Mouse (Mus musculus) midbrain, embryonic 14.5 days (tissue): Measurements from ENCODE around the gene Hcn2. TPM values are rescaled to one million over a fixed set of nuclear protein-coding genes. Genes with fewer than 3 reads are reported as not detected.
A peak's percentile ranks its signal among the peaks of the same experiment; 100 is the strongest.

ENCODE experiments used
- ATAC-seq: fragments of 200-750 bp; cut with Nextera tagmentation; 2 replicates; pipeline ENCODE4 v1.8.0; 2017; ENCODE audit warnings: moderate number of reproducible peaks, moderate library complexity; ENCODE audit not compliant: low FRiP score, low TSS enrichment
- DNase-seq: peaks from one replicate; pipeline ENCODE4 v3.0.0-alpha.2; 2015
- H3K27ac ChIP-seq: fragments of 300-500 bp; sonication (generic); replicated peaks from 2 replicates; pipeline ENCODE4 v1.5.1; 2014; ENCODE audit warnings: mild to moderate bottlenecking, low read depth, low read length, moderate library complexity
- H3K27me3 ChIP-seq: fragments of 300-500 bp; sonication (generic); 2 replicates; pipeline ENCODE4 v1.6.1; 2014; ENCODE audit warnings: low read length, control low read depth, mixed read lengths; ENCODE audit not compliant: control insufficient read depth, insufficient read depth
- H3K36me3 ChIP-seq: fragments of 300-500 bp; sonication (generic); 2 replicates; pipeline ENCODE4 v1.6.1; 2014; ENCODE audit warnings: low read length, control low read depth; ENCODE audit not compliant: control insufficient read depth, insufficient read depth
- H3K4me1 ChIP-seq: fragments of 300-500 bp; sonication (generic); 2 replicates; pipeline ENCODE4 v1.6.1; 2014; ENCODE audit warnings: mild to moderate bottlenecking, antibody characterized with exemption, low read length, control low read depth; ENCODE audit not compliant: control insufficient read depth, insufficient read depth
- H3K4me2 ChIP-seq: fragments of 300-500 bp; sonication (generic); 2 replicates; pipeline ENCODE4 v1.6.1; 2014; ENCODE audit warnings: mild to moderate bottlenecking, low read length, moderate library complexity
- H3K4me3 ChIP-seq: fragments of 300-500 bp; sonication (generic); replicated peaks from 2 replicates; pipeline ENCODE4 v1.5.1; 2014; ENCODE audit warnings: low read depth, low read length
- H3K9ac ChIP-seq: fragments of 300-500 bp; sonication (generic); replicated peaks from 2 replicates; pipeline ENCODE4 v1.6.1; 2014; ENCODE audit warnings: mild to moderate bottlenecking, low read length, moderate library complexity
- H3K9me3 ChIP-seq: fragments of 300-500 bp; sonication (generic); 2 replicates; pipeline ENCODE4 v1.6.1; 2016; ENCODE audit warnings: low read length, control low read depth, mixed read lengths; ENCODE audit not compliant: control insufficient read depth
- WGBS: fragments of 180-500 bp; shearing (Covaris S2); extraction: QIAGEN DNeasy Blood & Tissue Kit; methylation state at CpG from one replicate; pipeline ENCODE4 v1.1.7; 2014; 5-methylcytosine and 5-hydroxymethylcytosine counted together
- polyA plus RNA-seq: library from polyadenylated mRNA; unstranded; fragments of >200 nt; fragmentation: Nextera tagmentation; extraction: Ambion mirVana; gene quantifications from 2 replicates; pipeline ENCODE4 v1.2.1, GENCODE M21; 2014

Gene Hcn2
- polyA plus RNA-seq, 1 experiment from 2014 or later: 0.89 TPM

DNA sequence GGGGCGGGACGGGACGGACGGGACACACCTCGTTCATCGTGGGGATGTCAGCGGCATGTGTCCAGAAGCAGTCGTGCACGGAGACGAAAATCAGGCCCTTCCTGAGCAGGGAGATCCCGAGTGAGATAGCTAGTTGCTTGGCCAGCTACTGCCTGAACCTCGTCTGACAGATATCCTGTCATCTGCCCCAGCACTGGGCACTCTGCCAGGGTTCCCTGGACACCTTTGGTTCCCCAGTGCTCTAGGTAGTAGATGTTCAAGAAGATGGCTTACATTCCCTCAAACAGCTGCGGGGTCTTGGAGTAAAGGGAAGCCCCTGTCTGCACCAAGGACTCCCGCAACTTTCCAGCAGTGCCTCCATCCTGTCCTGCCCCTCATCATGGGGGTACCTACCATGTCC, 20.3 kb downstream of the Hcn2 start:
- peaks cover 29% of the 10 kb centered on the region for H3K9me3 ChIP-seq
- no peak overlapping the region for H3K4me3 ChIP-seq
- no peak for ATAC-seq
- no peaks in the 10 kb centered on the region for H3K27me3 ChIP-seq
- H3K36me3 ChIP-seq: peaks cover 80% of the 10 kb centered on the region
- no peak overlapping the region for H3K9ac ChIP-seq
- no peak overlapping the region for H3K4me2 ChIP-seq
- 91% methylated on average over 14 of the region's 14 CpGs for WGBS
- no peaks in the 10 kb centered on the region for H3K4me1 ChIP-seq
- H3K27ac ChIP-seq: no peak overlapping the region
- DNase-seq: no peak

DNA sequence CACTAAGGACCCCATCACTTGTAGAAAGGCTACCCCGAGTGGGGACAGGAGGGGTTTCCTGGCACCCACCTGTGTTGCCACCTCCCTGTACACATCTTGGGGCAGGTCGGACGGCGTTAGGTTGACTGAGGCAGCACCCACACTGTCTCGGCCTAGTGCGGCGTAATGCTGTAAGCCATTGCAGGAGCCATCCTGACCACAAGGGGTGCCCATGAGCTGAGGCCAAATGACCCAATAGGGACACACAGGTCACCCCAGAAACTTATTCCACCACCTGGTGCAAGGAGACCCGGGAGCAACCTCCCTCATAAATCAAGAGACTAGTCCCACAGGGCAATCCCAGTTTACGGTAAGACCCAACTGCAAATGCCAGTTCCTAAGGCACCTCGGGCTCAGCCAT, 21.8 kb downstream of the Hcn2 start:
- ATAC-seq (no peak), DNase-seq (no peak)
- Histone ChIP-seq H3K36me3 (peaks cover 93% of the 10 kb centered on the region), H3K27ac (no peak overlapping the region), H3K4me3 (no peak overlapping the region), H3K9me3 (peaks cover 29% of the 10 kb centered on the region), H3K27me3 (no peaks in the 10 kb centered on the region), H3K9ac (no peak overlapping the region), H3K4me2 (no peak overlapping the region), H3K4me1 (no peaks in the 10 kb centered on the region)
- 83% methylated on average over 10 of the region's 10 CpGs for WGBS

DNA sequence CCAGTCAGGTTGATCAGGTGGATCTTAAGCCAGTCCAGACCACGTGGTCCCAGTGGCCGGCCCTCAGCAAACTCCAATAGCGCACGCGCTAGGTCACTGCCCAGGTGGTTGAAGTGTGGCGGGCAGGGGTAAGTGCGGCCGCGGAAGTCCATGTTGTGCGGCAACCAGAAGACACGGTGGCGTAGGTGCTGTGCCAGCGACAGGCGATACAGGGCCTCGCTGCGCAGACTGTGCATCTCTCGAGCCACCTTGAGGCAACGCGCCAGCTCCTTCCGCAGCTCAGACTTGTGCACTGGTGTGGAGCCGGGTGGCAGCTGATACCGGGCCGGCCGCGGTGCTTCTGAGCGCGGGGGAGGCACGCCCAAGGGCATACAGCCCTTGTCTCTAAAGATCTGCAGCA, 22.8 kb downstream of the Hcn2 start:
- ATAC-seq (no peak), DNase-seq (no peak)
- H3K27ac ChIP-seq: no peak overlapping the region
- no peak overlapping the region for H3K9ac ChIP-seq
- H3K36me3 ChIP-seq: peaks cover 94% of the 10 kb centered on the region
- H3K4me2 ChIP-seq: no peak overlapping the region
- no peak overlapping the region for H3K4me3 ChIP-seq
- H3K27me3 ChIP-seq: no peaks in the 10 kb centered on the region
- WGBS: 97% methylated on average over 28 of the region's 28 CpGs
- H3K4me1 ChIP-seq: no peaks in the 10 kb centered on the region
- H3K9me3 ChIP-seq: peaks cover 29% of the 10 kb centered on the region

DNA sequence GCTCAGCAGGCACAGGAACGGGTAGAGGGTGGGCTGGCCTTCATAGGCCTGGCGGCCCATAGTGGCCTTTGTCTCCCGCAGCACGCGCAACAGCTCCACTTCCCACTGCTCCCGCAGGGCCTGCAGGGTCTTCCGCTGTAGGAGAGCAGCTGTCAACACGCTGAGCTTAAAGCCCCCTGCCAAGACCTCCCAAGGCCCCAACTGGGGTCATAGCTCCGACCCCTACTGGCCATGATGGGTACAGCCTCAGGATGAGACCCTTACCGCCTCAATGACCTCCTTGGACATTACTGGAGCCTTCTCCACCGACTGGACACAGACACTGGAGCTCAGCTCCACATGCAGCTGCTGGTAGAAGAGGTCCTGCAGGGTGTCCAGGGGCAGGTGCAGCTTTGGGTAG, 24.4 kb downstream of the Hcn2 start:
- H3K27ac ChIP-seq: no peak overlapping the region
- no peak overlapping the region for H3K4me3 ChIP-seq
- H3K36me3 ChIP-seq: peaks cover 82% of the 10 kb centered on the region
- no peak overlapping the region for H3K9ac ChIP-seq
- ATAC-seq: no peak
- H3K27me3 ChIP-seq: no peaks in the 10 kb centered on the region
- peaks cover 27% of the 10 kb centered on the region for H3K9me3 ChIP-seq
- DNase-seq: no peak
- 40% methylated on average over 11 of the region's 11 CpGs for WGBS
- H3K4me1 ChIP-seq: peaks cover 5% of the 10 kb centered on the region; the same call in 1 of the 2 replicates
- H3K4me2 ChIP-seq: no peak overlapping the region

DNA sequence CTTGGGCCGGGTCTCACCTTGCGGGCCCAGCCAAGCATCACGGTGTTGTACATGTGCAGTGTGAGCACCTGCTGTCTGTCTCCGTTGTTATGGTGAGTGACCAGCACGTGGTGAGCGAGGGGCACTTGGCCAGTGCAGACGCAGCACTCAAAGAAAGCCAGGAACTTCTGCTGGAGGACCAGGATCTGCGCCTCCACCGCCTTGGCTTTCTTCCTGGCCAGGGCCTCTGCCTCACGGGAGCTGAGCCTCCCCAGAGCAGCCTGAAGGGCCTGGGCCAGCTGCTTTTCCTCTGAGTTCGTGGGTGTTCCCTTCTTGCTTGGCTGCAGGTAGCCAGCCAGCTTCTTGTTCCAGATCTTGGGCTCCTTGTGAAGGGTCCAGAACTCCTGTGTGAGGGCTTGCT, 26.7 kb downstream of the Hcn2 start:
- Histone ChIP-seq H3K4me3 (no peak overlapping the region), H3K27me3 (no peaks in the 10 kb centered on the region), H3K4me1 (peaks cover 10% of the 10 kb centered on the region; the same call in 1 of the 2 replicates), H3K27ac (no peak overlapping the region), H3K36me3 (peaks cover 59% of the 10 kb centered on the region), H3K4me2 (no peak overlapping the region), H3K9me3 (peaks cover 23% of the 10 kb centered on the region), H3K9ac (no peak overlapping the region)
- ATAC-seq: no peak
- DNase-seq: no peak
- 92% methylated on average over 11 of the region's 11 CpGs for WGBS

DNA sequence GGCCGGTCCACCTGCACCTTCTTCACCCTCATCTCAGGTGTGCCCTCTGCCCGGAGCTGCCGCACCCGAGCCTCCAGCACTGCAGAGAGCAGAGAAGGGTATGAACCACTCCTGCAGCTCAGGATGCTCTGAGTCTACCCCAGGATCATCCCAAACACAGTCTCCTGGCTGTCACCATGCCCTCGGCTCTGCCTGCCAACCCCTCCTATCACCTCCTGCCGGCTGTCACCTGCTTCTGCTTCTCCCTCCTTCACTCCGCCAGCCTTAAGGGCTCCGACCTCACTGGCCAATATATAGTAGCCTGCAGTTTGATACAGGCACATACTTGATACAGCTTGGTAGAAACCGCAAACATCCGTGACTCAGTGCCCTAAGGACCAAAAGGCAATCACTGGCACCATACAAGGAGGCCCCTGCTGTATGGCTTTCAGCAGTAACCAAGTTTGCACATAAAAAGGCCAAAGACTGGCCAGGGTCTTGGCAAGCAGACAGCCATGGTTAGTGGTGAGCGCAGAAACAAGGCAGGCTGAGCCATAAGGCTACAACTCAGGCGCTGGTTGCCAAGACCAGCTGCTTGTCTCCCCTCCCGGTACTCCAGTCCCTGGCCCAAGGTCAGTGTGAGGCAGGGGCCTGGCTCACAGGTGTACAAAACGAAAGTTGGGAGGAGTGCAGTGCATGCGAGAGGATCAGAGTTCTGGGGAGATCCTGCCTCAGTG, 27.4 kb downstream of the Hcn2 start:
- H3K27ac ChIP-seq: no peak overlapping the region
- DNase-seq (no peak), ATAC-seq (no peak)
- peaks cover 52% of the 10 kb centered on the region for H3K36me3 ChIP-seq
- H3K9ac ChIP-seq: no peak overlapping the region
- peaks cover 16% of the 10 kb centered on the region; the same call in 1 of the 2 replicates for H3K9me3 ChIP-seq
- H3K4me2 ChIP-seq: no peak overlapping the region
- H3K4me3 ChIP-seq: no peak overlapping the region
- 96% methylated on average over 15 of the region's 15 CpGs for WGBS
- peaks cover 10% of the 10 kb centered on the region; the same call in 1 of the 2 replicates for H3K4me1 ChIP-seq
- H3K27me3 ChIP-seq: no peaks in the 10 kb centered on the region

DNA sequence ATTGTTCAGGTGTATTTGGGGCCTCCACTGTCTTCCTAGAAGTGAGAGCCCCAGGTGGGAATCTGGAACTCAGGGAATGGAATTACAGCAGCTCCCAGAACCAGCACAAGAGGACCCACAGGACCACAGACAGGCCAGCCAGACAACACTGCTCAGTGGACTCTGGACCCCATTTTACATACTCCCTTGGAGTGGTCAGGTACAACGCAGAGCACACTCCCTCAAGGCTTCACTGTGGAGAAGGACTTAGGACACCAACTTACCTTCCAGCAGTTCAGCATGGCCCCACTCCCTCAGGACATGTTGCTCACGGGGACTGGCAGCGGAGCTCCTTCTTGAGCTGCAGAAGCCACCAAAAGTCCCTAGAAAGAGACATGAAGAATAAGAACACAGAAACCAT, 29.0 kb downstream of the Hcn2 start:
- WGBS: 93% methylated on average over 3 of the region's 3 CpGs
- no peak for ATAC-seq
- no peak for DNase-seq
- Histone ChIP-seq H3K36me3 (peaks cover 36% of the 10 kb centered on the region), H3K4me3 (0 out of 2 replicates have a peak overlapping the region, but pooled peaks have one; percentile 65), H3K4me2 (peak overlapping the region; percentile 59), H3K9ac (no peak overlapping the region), H3K4me1 (peaks cover 10% of the 10 kb centered on the region; the same call in 1 of the 2 replicates), H3K27me3 (no peaks in the 10 kb centered on the region), H3K27ac (no peak overlapping the region), H3K9me3 (0 out of 2 replicates have a peak, but pooled peaks cover under 1% of the 10 kb centered on the region)

DNA sequence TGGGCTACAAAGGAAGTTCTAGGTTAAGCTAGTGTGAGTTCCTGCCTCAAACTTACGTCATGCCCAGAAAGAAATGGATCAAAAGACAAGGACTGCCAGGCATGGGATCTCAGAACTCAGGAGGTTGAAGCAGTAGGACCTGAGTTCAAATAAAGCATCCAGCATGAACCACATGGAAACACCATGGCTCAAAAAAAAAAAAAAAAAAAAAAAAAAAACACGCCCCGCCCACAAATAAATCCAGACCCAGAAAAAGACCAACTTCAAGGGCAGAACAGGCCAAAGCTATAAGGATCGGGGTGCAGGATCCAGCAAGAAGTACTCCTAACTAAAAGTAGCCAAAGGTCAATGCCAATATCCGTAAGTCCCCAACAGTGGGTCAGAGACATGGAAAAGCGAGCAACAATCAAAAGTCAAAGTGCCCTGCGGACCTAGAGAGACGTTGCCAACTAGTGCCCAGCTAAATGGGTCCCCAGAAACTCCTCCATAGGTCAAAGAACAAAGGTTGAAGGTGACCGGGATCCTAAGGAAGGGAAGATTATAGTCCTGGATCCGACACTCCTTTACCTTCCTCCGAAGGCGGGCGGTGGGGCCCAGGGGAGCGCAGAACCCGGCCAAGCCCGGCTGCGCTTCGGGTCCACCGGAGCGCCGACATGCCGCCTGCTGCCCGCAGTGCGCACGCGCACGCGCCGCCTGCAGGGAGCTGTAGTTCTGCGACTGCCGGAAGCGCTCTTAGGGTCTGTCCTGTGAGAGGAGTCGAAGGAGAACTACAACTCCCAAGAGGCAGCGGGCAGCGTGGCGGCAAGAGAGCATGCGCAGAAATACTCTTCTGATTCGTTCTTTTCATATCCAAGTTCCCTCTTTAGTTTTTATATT, 29.7 kb downstream of the Hcn2 start, which contains the start of gene Polrmt:
TSS of gene Polrmt (minus strand) at position 684 of the 876 bp plus-strand sequence.
- Histone ChIP-seq H3K27ac (no peak within 1 kb of the TSS; the same call in 1 of the 2 replicates), H3K9me3 (no peaks in the 10 kb centered on the region), H3K27me3 (no peaks in the 10 kb centered on the region), H3K36me3 (peaks cover 29% of the 10 kb centered on the region), H3K4me1 (peaks cover 10% of the 10 kb centered on the region; the same call in 1 of the 2 replicates), H3K9ac (peak within 1 kb of the TSS; percentile 56), H3K4me2 (peak within 1 kb of the TSS; percentile 59), H3K4me3 (peak within 1 kb of the TSS; percentile 65)
- WGBS: 2% methylated on average over 38 of the region's 38 CpGs
- DNase-seq: peak; percentile 99
- peak; percentile 95 for ATAC-seq
